Mouse (Mus musculus): ENCODE results near the gene Aup1.

GRCm38 (mm10) chr6:83087926-83088260 lies 33.6 kb downstream of the Aup1 start:
- no peak for TF ChIP-seq CTCF (IDR thresholded peaks at IDR 0.05; ENCODE audit: low read depth, low read length)
- no peak for TF ChIP-seq EP300 (IDR thresholded peaks at IDR 0.05; ENCODE audit: insufficient read depth, low read depth, low read length)
- TF ChIP-seq POLR2A (IDR thresholded peaks at IDR 0.05; ENCODE audit: insufficient read depth, low read length) = no peak
